Mouse (Mus musculus) MEL (cell line): Measurements from ENCODE around the gene Adprhl2. TPM values are rescaled to one million over a fixed set of nuclear protein-coding genes. Genes with fewer than 3 reads are reported as not detected.

Experiments
- DNase-seq: peaks from one replicate; pipeline ENCODE4 v3.0.0; 2011; ENCODE audit warnings: low read depth, low spot score
- H3K27ac ChIP-seq: 2 replicates; pipeline ENCODE4 v1.5.1; 2012; ENCODE audit warnings: low read depth, mild to moderate bottlenecking, control low read depth, low read length, moderate library complexity; ENCODE audit not compliant: control insufficient read depth
- H3K27me3 ChIP-seq, 2 experiments: fragments of 150-350 bp in 1 of 2; sonication (generic) in 1 of 2; 2 replicates each; pipeline ENCODE4 v1.6.1; 2012; ENCODE audit warnings: low read length in 2 of 2, mild to moderate bottlenecking in 2 of 2, improper control_type of control experiment in 1 of 2, moderate library complexity in 1 of 2; ENCODE audit not compliant: insufficient read depth in 2 of 2, control insufficient read depth in 1 of 2
- H3K36me3 ChIP-seq, 2 experiments: 2 replicates each; pipeline ENCODE4 v1.6.1; 2012 to 2014; ENCODE audit warnings: low read length in 2 of 2, improper control_type of control experiment in 1 of 2, inconsistent platforms in 1 of 2, mild to moderate bottlenecking in 1 of 2; ENCODE audit not compliant: insufficient read depth in 2 of 2, control insufficient read depth in 1 of 2
- H3K4me1 ChIP-seq, 2 experiments: fragments of 150-350 bp in 1 of 2; sonication (generic) in 1 of 2; 2 replicates each; pipeline ENCODE4 v1.6.1; 2012; ENCODE audit warnings: low read length in 2 of 2, improper control_type of control experiment in 1 of 2, mild to moderate bottlenecking in 1 of 2; ENCODE audit not compliant: insufficient read depth in 2 of 2, control insufficient read depth in 1 of 2
- H3K4me3 ChIP-seq, 2 experiments: fragments of 150-350 bp in 1 of 2; sonication (generic) in 1 of 2; 2 replicates each; pipeline ENCODE4 v1.5.1; 2012; ENCODE audit warnings: low read depth in 2 of 2, low read length in 2 of 2, mild to moderate bottlenecking in 2 of 2, moderate library complexity in 2 of 2, control low read depth in 1 of 2, improper control_type of control experiment in 1 of 2; ENCODE audit not compliant: control insufficient read depth in 1 of 2, insufficient read depth in 1 of 2
- H3K79me2 ChIP-seq: 2 replicates; pipeline ENCODE4 v1.6.1; 2012; ENCODE audit warnings: mild to moderate bottlenecking, low read length, moderate library complexity; ENCODE audit not compliant: control insufficient read depth, poor library complexity, insufficient read depth
- H3K9ac ChIP-seq: 2 replicates; pipeline ENCODE4 v1.6.1; 2012; ENCODE audit warnings: low read depth, mild to moderate bottlenecking, control low read depth, low read length, moderate library complexity; ENCODE audit not compliant: control insufficient read depth, poor library complexity, severe bottlenecking
- H3K9me3 ChIP-seq: fragments of 150-350 bp; sonication (generic); replicated peaks from 2 replicates; pipeline ENCODE4 v1.6.1; 2012; ENCODE audit warnings: mild to moderate bottlenecking, low read length, improper control_type of control experiment, moderate library complexity; ENCODE audit not compliant: insufficient read depth
- BHLHE40 ChIP-seq: IDR thresholded peaks from 2 replicates; pipeline ENCODE4 v1.6.1; 2012; ENCODE audit warnings: low read depth, mild to moderate bottlenecking, inconsistent platforms, low read length, improper control_type of control experiment, borderline replicate concordance
- CHD1 ChIP-seq: IDR thresholded peaks from 2 replicates; pipeline ENCODE4 v1.6.1; 2012; ENCODE audit warnings: low read depth, mild to moderate bottlenecking, inconsistent platforms, low read length, improper control_type of control experiment
- CHD2 ChIP-seq: IDR thresholded peaks from 2 replicates; pipeline ENCODE4 v1.6.1; 2011; ENCODE audit warnings: low read length, improper control_type of control experiment
- CTCF ChIP-seq, 3 experiments: IDR thresholded peaks in 2 of 3; conservative IDR thresholded peaks in 1 of 3; 2 replicates each; pipeline ENCODE4 v1.5.1; 2011 to 2012; ENCODE audit warnings: low read length in 3 of 3, low read depth in 2 of 3, mild to moderate bottlenecking in 2 of 3, improper control_type of control experiment in 1 of 3, inconsistent platforms in 1 of 3, mixed read lengths in 1 of 3, moderate library complexity in 1 of 3; ENCODE audit not compliant: control insufficient read depth in 1 of 3, insufficient read depth in 1 of 3, poor library complexity in 1 of 3, severe bottlenecking in 1 of 3
- E2F4 ChIP-seq: IDR thresholded peaks from 2 replicates; pipeline ENCODE4 v1.6.1; 2011; ENCODE audit warnings: low read depth, low read length, improper control_type of control experiment, borderline replicate concordance
- ELF1 ChIP-seq: IDR thresholded peaks from 2 replicates; pipeline ENCODE4 v1.6.1; 2014; ENCODE audit warnings: low read depth, mild to moderate bottlenecking, inconsistent platforms, low read length, improper control_type of control experiment, moderate library complexity
- HCFC1 ChIP-seq: IDR thresholded peaks from 2 replicates; pipeline ENCODE4 v1.6.1; 2012; ENCODE audit warnings: low read depth, mild to moderate bottlenecking, inconsistent platforms, low read length, improper control_type of control experiment, moderate library complexity
- JUND ChIP-seq: IDR thresholded peaks from 2 replicates; pipeline ENCODE4 v1.6.1; 2011; ENCODE audit warnings: low read depth, mild to moderate bottlenecking, improper control_type of control experiment, low read length
- KAT2A ChIP-seq: conservative IDR thresholded peaks from 2 replicates; pipeline ENCODE4 v1.6.1; 2012; ENCODE audit warnings: low read depth, low read length, improper control_type of control experiment, inconsistent platforms
- MAFK ChIP-seq: IDR thresholded peaks from 2 replicates; pipeline ENCODE4 v1.6.1; 2011; ENCODE audit warnings: low read depth, mild to moderate bottlenecking, low read length, improper control_type of control experiment, borderline replicate concordance
- MAZ ChIP-seq: IDR thresholded peaks from 2 replicates; pipeline ENCODE4 v1.6.1; 2012; ENCODE audit warnings: low read depth, mild to moderate bottlenecking, inconsistent platforms, low read length, improper control_type of control experiment
- MEF2A ChIP-seq: IDR thresholded peaks from 2 replicates; pipeline ENCODE4 v1.6.1; 2014; ENCODE audit warnings: low read depth, mild to moderate bottlenecking, inconsistent platforms, low read length, improper control_type of control experiment; ENCODE audit not compliant: poor library complexity, insufficient replicate concordance, severe bottlenecking; ENCODE audit errors: extremely low read depth
- MYB ChIP-seq: IDR thresholded peaks from 2 replicates; pipeline ENCODE4 v1.6.1; 2011; ENCODE audit warnings: mild to moderate bottlenecking, low read depth, low read length, improper control_type of control experiment
- NRF1 ChIP-seq: IDR thresholded peaks from 2 replicates; pipeline ENCODE4 v1.6.1; 2014; ENCODE audit warnings: low read depth, mild to moderate bottlenecking, inconsistent platforms, low read length, improper control_type of control experiment, moderate library complexity; ENCODE audit not compliant: poor library complexity, insufficient read depth, severe bottlenecking
- POLR2A ChIP-seq, 2 experiments: IDR thresholded peaks; 2 replicates each; pipeline ENCODE4 v1.6.1; 2011 to 2012; ENCODE audit warnings: low read length in 2 of 2, mild to moderate bottlenecking in 2 of 2, control low read depth in 1 of 2, improper control_type of control experiment in 1 of 2, low read depth in 1 of 2, moderate library complexity in 1 of 2; ENCODE audit not compliant: control insufficient read depth in 1 of 2, insufficient read depth in 1 of 2, poor library complexity in 1 of 2
- POLR2AphosphoS2 ChIP-seq: IDR thresholded peaks from 2 replicates; pipeline ENCODE4 v1.6.1; 2011; ENCODE audit warnings: low read length, improper control_type of control experiment
- POLR2AphosphoS5 ChIP-seq: IDR thresholded peaks from 2 replicates; pipeline ENCODE4 v1.6.1; 2012; ENCODE audit warnings: low read depth, borderline replicate concordance, mild to moderate bottlenecking, inconsistent platforms, low read length, moderate library complexity, mixed read lengths
- SIN3A ChIP-seq: IDR thresholded peaks from 2 replicates; pipeline ENCODE4 v1.6.1; 2012; ENCODE audit warnings: low read length, improper control_type of control experiment, inconsistent platforms
- TCF12 ChIP-seq: IDR thresholded peaks from 2 replicates; pipeline ENCODE4 v1.6.1; 2014; ENCODE audit warnings: low read depth, mild to moderate bottlenecking, inconsistent platforms, low read length, improper control_type of control experiment, moderate library complexity
- USF2 ChIP-seq, 2 experiments: IDR thresholded peaks; 2 replicates each; pipeline ENCODE4 v1.6.1; 2011 to 2012; ENCODE audit warnings: improper control_type of control experiment in 2 of 2, low read length in 2 of 2, borderline replicate concordance in 1 of 2, inconsistent platforms in 1 of 2, low read depth in 1 of 2, mild to moderate bottlenecking in 1 of 2; ENCODE audit not compliant: insufficient read depth in 1 of 2
- ZC3H11A ChIP-seq: IDR thresholded peaks from 2 replicates; pipeline ENCODE4 v1.6.1; 2012; ENCODE audit warnings: low read depth, mild to moderate bottlenecking, inconsistent platforms, low read length, improper control_type of control experiment
- ZKSCAN1 ChIP-seq: IDR thresholded peaks from 2 replicates; pipeline ENCODE4 v1.6.1; 2012; ENCODE audit warnings: low read depth, mild to moderate bottlenecking, inconsistent platforms, low read length, improper control_type of control experiment, moderate library complexity
- ZMIZ1 ChIP-seq: IDR thresholded peaks from 2 replicates; pipeline ENCODE4 v1.6.1; 2012; ENCODE audit warnings: low read depth, mild to moderate bottlenecking, inconsistent platforms, low read length, improper control_type of control experiment, moderate library complexity
- ZNF384 ChIP-seq: IDR thresholded peaks from 2 replicates; pipeline ENCODE4 v1.6.1; 2012; ENCODE audit warnings: low read depth, mild to moderate bottlenecking, inconsistent platforms, low read length, improper control_type of control experiment
- polyA plus RNA-seq, 2 experiments: library from polyadenylated mRNA; stranded (reverse) in 1 of 2; unstranded in 1 of 2; fragments of >175 nt in 1 of 2; fragments of >200 nt in 1 of 2; gene quantifications; 2 replicates each; pipeline versions ENCODE4 v1.2.1 to v1.2.4; 2012; ENCODE audit warnings: low replicate concordance in 2 of 2, low read depth in 1 of 2; ENCODE audit not compliant: insufficient read length in 2 of 2, insufficient read depth in 1 of 2, missing spikeins in 1 of 2
- total RNA-seq: library from RNA; depleted of rRNA; stranded (reverse); fragments of 300-350 nt; gene quantifications from 2 replicates; pipeline ENCODE4 v1.2.3, GENCODE M21; 2012

The Adprhl2 gene
- total and polyA plus RNA-seq, 3 experiments: 53.7 to 62.0 TPM; not detected in 1

DNA sequence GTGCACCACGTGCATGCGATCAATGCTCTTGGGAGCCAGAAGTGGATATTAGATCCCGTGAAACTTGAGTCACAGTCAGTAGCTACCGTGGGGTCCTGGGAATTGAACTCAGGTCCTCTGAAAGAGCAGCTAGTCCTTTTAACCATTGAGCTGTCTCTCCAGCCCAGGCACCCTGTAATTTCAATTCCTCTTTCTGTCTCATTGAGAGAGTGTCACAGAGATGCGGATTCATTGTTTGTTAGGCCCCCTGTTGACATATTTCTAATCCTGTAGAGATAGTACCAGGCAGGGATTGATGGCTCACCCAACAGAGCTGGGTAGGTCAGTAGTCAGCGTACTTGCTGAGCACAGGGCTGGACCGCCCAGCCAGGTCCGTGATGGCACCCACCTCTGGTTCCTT, 31.2 kb downstream of the Adprhl2 start:
- H3K4me1 ChIP-seq: no peaks in the 10 kb centered on the region
- H3K9me3 ChIP-seq: no peaks in the 10 kb centered on the region
- H3K27ac ChIP-seq: no peak overlapping the region
- H3K27me3 ChIP-seq: 0 out of 4 replicates have a peak, but pooled peaks cover 0 to 2% of the 10 kb centered on the region in 2 experiments
- H3K9ac ChIP-seq: no peak overlapping the region
- H3K36me3 ChIP-seq: no peaks in the 10 kb centered on the region
- H3K4me3 ChIP-seq: no peak overlapping the region
- no peaks in the 10 kb centered on the region for H3K79me2 ChIP-seq
- no peak for DNase-seq
- TF ChIP-seq MYB: no peak
- no peak for TF ChIP-seq POLR2AphosphoS2
- TF ChIP-seq USF2 (IDR thresholded peaks at IDR 0.05; ENCODE audit: borderline replicate concordance in 1 of 2, insufficient read depth in 1 of 2, low read depth in 1 of 2, low read length in 2 of 2): no peak
- TF ChIP-seq CTCF (IDR thresholded peaks at IDR 0.05 in 2 of 3, conservative IDR thresholded peaks at IDR 0.05 in 1 of 3; ENCODE audit: control insufficient read depth in 1 of 3, insufficient read depth in 1 of 3, low read depth in 2 of 3, low read length in 3 of 3, poor library complexity in 1 of 3, severe bottlenecking in 1 of 3): no peak
- TF ChIP-seq ZMIZ1: no peak
- TF ChIP-seq ZNF384: no peak
- no peak for TF ChIP-seq ZKSCAN1
- no peak for TF ChIP-seq POLR2A (IDR thresholded peaks at IDR 0.05; ENCODE audit: control insufficient read depth in 1 of 2, insufficient read depth in 1 of 2, low read depth in 1 of 2, low read length in 2 of 2, poor library complexity in 1 of 2)
- TF ChIP-seq KAT2A: no peak
- TF ChIP-seq ZC3H11A: no peak
- TF ChIP-seq NRF1: no peak
- TF ChIP-seq E2F4: no peak
- TF ChIP-seq JUND: no peak
- no peak for TF ChIP-seq MEF2A
- no peak for TF ChIP-seq HCFC1
- TF ChIP-seq CHD1: no peak
- TF ChIP-seq CHD2: no peak
- TF ChIP-seq POLR2AphosphoS5: no peak
- no peak for TF ChIP-seq MAZ
- no peak for TF ChIP-seq BHLHE40

DNA sequence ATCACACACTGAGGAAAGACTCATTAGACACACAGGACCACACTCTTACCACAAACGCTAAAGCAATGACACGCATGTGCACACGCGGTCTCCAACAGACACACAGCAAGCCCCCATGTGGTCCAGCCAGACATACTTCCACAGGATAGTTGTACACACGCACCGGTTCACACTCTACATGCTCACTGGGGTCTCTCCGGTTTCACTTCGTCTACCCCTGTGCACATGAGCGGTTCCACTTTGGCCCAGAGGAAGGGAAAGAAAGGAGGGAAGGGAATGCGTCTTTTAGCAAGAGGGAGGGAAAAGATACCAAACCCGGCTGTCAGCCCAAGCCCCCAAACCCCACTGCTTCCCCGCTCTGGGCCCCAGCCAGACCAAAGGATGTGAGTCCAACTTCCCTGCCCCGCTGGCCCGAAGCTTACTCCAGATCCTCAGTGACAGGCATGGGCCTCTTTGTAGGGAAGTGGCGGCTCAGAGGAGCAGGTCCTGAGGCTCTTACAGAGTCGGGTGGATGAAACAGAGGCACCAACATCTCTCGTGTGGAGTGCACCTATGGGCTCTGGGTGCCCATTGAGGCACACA, 33.3 kb downstream of the Adprhl2 start:
- H3K79me2 ChIP-seq: no peaks in the 10 kb centered on the region
- H3K36me3 ChIP-seq: no peaks in the 10 kb centered on the region; a peak in 1 of 4 replicates
- H3K4me1 ChIP-seq: peaks cover 0 to 6% of the 10 kb centered on the region in 2 experiments; a peak in 3 of 4 replicates
- no peak overlapping the region for H3K9ac ChIP-seq
- TF ChIP-seq USF2 (IDR thresholded peaks at IDR 0.05; ENCODE audit: borderline replicate concordance in 1 of 2, insufficient read depth in 1 of 2, low read depth in 1 of 2, low read length in 2 of 2) (no peak), MYB (no peak), CHD2 (no peak), SIN3A (no peak), ZMIZ1 (no peak), TCF12 (no peak), POLR2AphosphoS2 (no peak), ELF1 (no peak), MAFK (no peak), CHD1 (no peak), KAT2A (no peak), ZC3H11A (no peak)
- 0 out of 4 replicates have a peak, but pooled peaks cover 0 to 2% of the 10 kb centered on the region in 2 experiments for H3K27me3 ChIP-seq
- H3K27ac ChIP-seq: no peak overlapping the region
- no peaks in the 10 kb centered on the region for H3K9me3 ChIP-seq
- H3K4me3 ChIP-seq: no peak overlapping the region
- no peak for DNase-seq
